Mouse (Mus musculus): ENCODE data around the gene Zar1. TPM values are rescaled to one million over a fixed set of nuclear protein-coding genes. Genes with fewer than 3 reads are reported as not detected.

Zar1 gene
- polyA plus RNA-seq, 1 experiment, result not detected

DNA sequence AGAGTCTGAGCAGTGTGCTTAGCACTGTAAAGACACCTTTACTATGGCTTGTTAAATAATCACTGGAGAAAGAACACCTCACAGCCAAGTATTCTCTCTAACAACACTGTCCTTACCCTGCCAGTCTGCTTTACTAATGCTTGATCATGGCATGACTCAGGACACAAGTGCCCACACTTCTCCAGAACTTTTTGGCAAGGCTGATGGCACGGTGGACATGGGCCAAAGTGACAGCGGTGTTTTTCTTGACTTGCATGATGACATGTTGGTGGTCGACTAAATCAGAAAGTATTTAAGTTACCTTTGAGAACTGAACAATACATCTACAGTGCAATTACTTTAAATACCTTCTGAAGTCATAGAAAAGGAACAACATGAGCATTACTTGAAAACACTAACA, 52.2 kb downstream of the Zar1 start:
- Histone ChIP-seq H3K27me3 (ENCODE audit: control insufficient read depth, insufficient read depth, insufficient read length) (no peaks in the 10 kb centered on the region), H3ac (ENCODE audit: control insufficient read depth, insufficient read length, low read depth) (no peak overlapping the region), H3K79me2 (ENCODE audit: control insufficient read depth, insufficient read depth) (no peaks in the 10 kb centered on the region), H3K4me3 (ENCODE audit: insufficient read depth, poor library complexity, severe bottlenecking) (no peak overlapping the region), H3K36me3 (ENCODE audit: control insufficient read depth, insufficient read depth) (peaks cover 53% of the 10 kb centered on the region), H3K79me3 (ENCODE audit: low read depth) (no peaks in the 10 kb centered on the region)
- TF ChIP-seq MYOD1 (IDR thresholded peaks at IDR 0.05; ENCODE audit: control insufficient read depth, insufficient read length, low read depth), result no peak
- TF ChIP-seq MYOG (IDR thresholded peaks at IDR 0.05; ENCODE audit: control insufficient read depth, extremely low read depth, insufficient read length), result no peak
- TF ChIP-seq USF1 (IDR thresholded peaks at IDR 0.05; ENCODE audit: low read depth), result no peak
- no peak for TF ChIP-seq MAX (IDR thresholded peaks at IDR 0.05)
- no peak for TF ChIP-seq CEBPB (IDR thresholded peaks at IDR 0.05; ENCODE audit: low read depth)
- TF ChIP-seq FOSL1 (IDR thresholded peaks at IDR 0.05; ENCODE audit: insufficient read depth, low read length, poor library complexity, severe bottlenecking), result no peak
- TF ChIP-seq CTCF (IDR thresholded peaks at IDR 0.05; ENCODE audit: control insufficient read depth, insufficient read depth, insufficient read length), result no peak

Other genes with a start within 250 kb of the Zar1 start
- 0.02 TPM for gene Corin, start 76.8 kb downstream of the Zar1 start, polyA plus RNA-seq (2012; fragmentation: generic; extraction: Trizol)
- 7.0 TPM for gene Nfxl1, start 21.6 kb downstream of the Zar1 start, polyA plus RNA-seq (2012; fragmentation: generic; extraction: Trizol)
- not detected for gene Gm5868, start 6.3 kb upstream of the Zar1 start, polyA plus RNA-seq (2012; fragmentation: generic; extraction: Trizol)
- not detected for gene Cnga1, start 63.0 kb upstream of the Zar1 start, polyA plus RNA-seq (2012; fragmentation: generic; extraction: Trizol)
- 0.50 TPM for gene Nipal1, start 66.5 kb upstream of the Zar1 start, polyA plus RNA-seq (2012; fragmentation: generic; extraction: Trizol)
- 0.04 TPM for gene Txk, start 171.5 kb upstream of the Zar1 start, polyA plus RNA-seq (2012; fragmentation: generic; extraction: Trizol)

All from C2C12 (cell line).